Mouse (Mus musculus): ENCODE results near the gene Mrpl11. TPM values are rescaled to one million over a fixed set of nuclear protein-coding genes. Genes with fewer than 3 reads are reported as not detected.
"Not testable (repeated sequence)": the region's sequence is repeated elsewhere in the genome, so short reads cannot be mapped to it uniquely, and the experiment has no call there.

Mrpl11 gene
- polyA plus RNA-seq, 1 experiment from 2014 or later: 78.0 TPM

- ATAC-seq (ENCODE audit: low FRiP score, low TSS enrichment): peak; percentile 67; the same call in 1 of the 2 replicates
- Histone ChIP-seq H3K4me1 (replicated peaks; ENCODE audit: control insufficient read depth, insufficient read depth) (no peaks in the 10 kb centered on the region), H3K36me3 (ENCODE audit: control insufficient read depth, insufficient read depth, low read length) (no peaks in the 10 kb centered on the region), H3K9ac (ENCODE audit: low read length) (peak overlapping the region; percentile 51), H3K9me3 (ENCODE audit: control insufficient read depth, low read length) (no peaks in the 10 kb centered on the region), H3K27me3 (ENCODE audit: control insufficient read depth, insufficient read depth, low read length) (no peaks in the 10 kb centered on the region), H3K27ac (replicated peaks) (no peak overlapping the region), H3K4me2 (replicated peaks; ENCODE audit: low read depth) (peak overlapping the region; percentile 92), H3K4me3 (ENCODE audit: low read depth, low read length) (peak overlapping the region; percentile 65)
- WGBS: 4% methylated on average over 13 of the region's 13 CpGs
- DNase-seq (ENCODE audit: low spot score): no peak
- TF ChIP-seq CTCF (IDR thresholded peaks at IDR 0.05; ENCODE audit: low read depth): no peak
- TF ChIP-seq EP300 (optimal IDR thresholded peaks at IDR 0.05): no peak
Observed at GRCm38 (mm10) chr19:4943253-4943588, 18.7 kb upstream of the Mrpl11 start.

GRCm38 (mm10) chr19:4945540-4945939 is 16.4 kb upstream of the Mrpl11 start:
- Histone ChIP-seq H3K4me3 (ENCODE audit: low read depth, low read length) (no peak overlapping the region), H3K36me3 (ENCODE audit: control insufficient read depth, insufficient read depth, low read length) (no peaks in the 10 kb centered on the region), H3K9me3 (ENCODE audit: control insufficient read depth, low read length) (no peaks in the 10 kb centered on the region), H3K27me3 (ENCODE audit: control insufficient read depth, insufficient read depth, low read length) (no peaks in the 10 kb centered on the region), H3K4me2 (replicated peaks; ENCODE audit: low read depth) (no peak overlapping the region), H3K4me1 (replicated peaks; ENCODE audit: control insufficient read depth, insufficient read depth) (no peaks in the 10 kb centered on the region), H3K27ac (replicated peaks) (no peak overlapping the region), H3K9ac (ENCODE audit: low read length) (no peak overlapping the region)
- ATAC-seq (ENCODE audit: low FRiP score, low TSS enrichment) (no peak), DNase-seq (ENCODE audit: low spot score) (no peak)
- WGBS: 49% methylated on average over 6 of the region's 6 CpGs
- TF ChIP-seq EP300 (optimal IDR thresholded peaks at IDR 0.05) (no peak), CTCF (IDR thresholded peaks at IDR 0.05; ENCODE audit: low read depth) (no peak)

GRCm38 (mm10) chr19:4948641-4949040 is 13.3 kb upstream of the Mrpl11 start:
- H3K4me1 ChIP-seq (replicated peaks; ENCODE audit: control insufficient read depth, insufficient read depth); H3K27ac ChIP-seq (replicated peaks); H3K36me3 ChIP-seq (ENCODE audit: control insufficient read depth, insufficient read depth, low read length); DNase-seq (ENCODE audit: low spot score); ATAC-seq (ENCODE audit: low FRiP score, low TSS enrichment); H3K27me3 ChIP-seq (ENCODE audit: control insufficient read depth, insufficient read depth, low read length); H3K9me3 ChIP-seq (ENCODE audit: control insufficient read depth, low read length); H3K4me3 ChIP-seq (ENCODE audit: low read depth, low read length); H3K4me2 ChIP-seq (replicated peaks; ENCODE audit: low read depth); H3K9ac ChIP-seq (ENCODE audit: low read length): not testable (repeated sequence)
- 78% methylated on average over 9 of the region's 9 CpGs for WGBS

- Histone ChIP-seq H3K4me1 (replicated peaks; ENCODE audit: control insufficient read depth, insufficient read depth) (no peaks in the 10 kb centered on the region), H3K9ac (ENCODE audit: low read length) (no peak overlapping the region), H3K27me3 (ENCODE audit: control insufficient read depth, insufficient read depth, low read length) (no peaks in the 10 kb centered on the region), H3K36me3 (ENCODE audit: control insufficient read depth, insufficient read depth, low read length) (0 out of 2 replicates have a peak, but pooled peaks cover 3% of the 10 kb centered on the region), H3K4me3 (ENCODE audit: low read depth, low read length) (no peak overlapping the region), H3K27ac (replicated peaks) (no peak overlapping the region), H3K9me3 (ENCODE audit: control insufficient read depth, low read length) (no peaks in the 10 kb centered on the region), H3K4me2 (replicated peaks; ENCODE audit: low read depth) (no peak overlapping the region)
- DNase-seq (ENCODE audit: low spot score) (no peak), ATAC-seq (ENCODE audit: low FRiP score, low TSS enrichment) (peak; percentile 29; the same call in 1 of the 2 replicates)
- peak; percentile 63 for TF ChIP-seq CTCF (IDR thresholded peaks at IDR 0.05; ENCODE audit: low read depth)
- TF ChIP-seq EP300 (optimal IDR thresholded peaks at IDR 0.05): no peak
- 76% methylated on average over 1 of the region's 2 CpGs for WGBS
Observed at GRCm38 (mm10) chr19:4968236-4968635, 6.3 kb downstream of the Mrpl11 start.

- H3K4me3 ChIP-seq (ENCODE audit: low read depth, low read length): no peak overlapping the region
- H3K4me1 ChIP-seq (replicated peaks; ENCODE audit: control insufficient read depth, insufficient read depth): no peaks in the 10 kb centered on the region
Observed at GRCm38 (mm10) chr19:4981767-4982166, 19.8 kb downstream of the Mrpl11 start.

GRCm38 (mm10) chr19:4989013-4989412 is 27.1 kb downstream of the Mrpl11 start:
- H3K9me3 ChIP-seq (ENCODE audit: control insufficient read depth, low read length): no peaks in the 10 kb centered on the region
- TF ChIP-seq CTCF (IDR thresholded peaks at IDR 0.05; ENCODE audit: low read depth) (peak; percentile 50), EP300 (optimal IDR thresholded peaks at IDR 0.05) (no peak)
- DNase-seq (ENCODE audit: low spot score) (peak; percentile 92), ATAC-seq (ENCODE audit: low FRiP score, low TSS enrichment) (peak; percentile 58)
- no peak overlapping the region for H3K9ac ChIP-seq (ENCODE audit: low read length)
- 3% methylated on average over 13 of the region's 13 CpGs for WGBS
- no peak overlapping the region for H3K27ac ChIP-seq (replicated peaks)
- no peak overlapping the region for H3K4me2 ChIP-seq (replicated peaks; ENCODE audit: low read depth)
- no peak overlapping the region for H3K4me3 ChIP-seq (ENCODE audit: low read depth, low read length)
- peaks cover 4% of the 10 kb centered on the region; the same call in 1 of the 2 replicates for H3K27me3 ChIP-seq (ENCODE audit: control insufficient read depth, insufficient read depth, low read length)
- no peaks in the 10 kb centered on the region for H3K36me3 ChIP-seq (ENCODE audit: control insufficient read depth, insufficient read depth, low read length)
- H3K4me1 ChIP-seq (replicated peaks; ENCODE audit: control insufficient read depth, insufficient read depth): no peaks in the 10 kb centered on the region

More at GRCm38 (mm10) chr19:4981767-4982166, 19.8 kb downstream of the Mrpl11 start:
- Histone ChIP-seq H3K36me3 (ENCODE audit: control insufficient read depth, insufficient read depth, low read length) (no peaks in the 10 kb centered on the region), H3K4me2 (replicated peaks; ENCODE audit: low read depth) (no peak overlapping the region), H3K27me3 (ENCODE audit: control insufficient read depth, insufficient read depth, low read length) (no peaks in the 10 kb centered on the region), H3K9me3 (ENCODE audit: control insufficient read depth, low read length) (no peaks in the 10 kb centered on the region), H3K27ac (replicated peaks) (no peak overlapping the region), H3K9ac (ENCODE audit: low read length) (no peak overlapping the region)
- no peak for TF ChIP-seq EP300 (optimal IDR thresholded peaks at IDR 0.05)
- peak; percentile 90 for TF ChIP-seq CTCF (IDR thresholded peaks at IDR 0.05; ENCODE audit: low read depth)
- peak; percentile 41 for DNase-seq (ENCODE audit: low spot score)
- no peak for ATAC-seq (ENCODE audit: low FRiP score, low TSS enrichment)

All from stomach, postnatal 0 days (tissue).